Mouse (Mus musculus) MEL-GATA-1-ER (cell line): ENCODE data around the gene Kcnj10.
A peak's percentile ranks its signal among the peaks of the same experiment; 100 is the strongest.

Source experiments
- DNase-seq: peaks from one replicate; pipeline ENCODE4 v3.0.0-alpha.2; 2012; ENCODE audit warnings: low read depth; ENCODE audit errors: extremely low read depth

The Kcnj10 gene

GRCm38 (mm10) chr1:172340729-172341321 lies at the start of gene Kcnj10:
Gene Kcnj10, plus strand, starts transcription at chr1:172341210.
- DNase-seq, result peak; percentile 70

- no peak for DNase-seq
Observed at GRCm38 (mm10) chr1:172292880-172293279, 48.1 kb upstream of the Kcnj10 start.

- no peak for DNase-seq
Observed at GRCm38 (mm10) chr1:172293449-172293848, 47.6 kb upstream of the Kcnj10 start.

- DNase-seq, result no peak
Observed at GRCm38 (mm10) chr1:172295751-172296197, 45.2 kb upstream of the Kcnj10 start.

- DNase-seq, result no peak
Observed at GRCm38 (mm10) chr1:172296816-172297510, 44.0 kb upstream of the Kcnj10 start.

GRCm38 (mm10) chr1:172297611-172298537 lies 43.1 kb upstream of the Kcnj10 start, which contains the start of gene Atp1a2:
Gene Atp1a2, minus strand, starts transcription at chr1:172298064.
- DNase-seq, result no peak

GRCm38 (mm10) chr1:172299528-172299927 lies 41.5 kb upstream of the Kcnj10 start:
- DNase-seq, result no peak

GRCm38 (mm10) chr1:172300247-172300646 lies 40.8 kb upstream of the Kcnj10 start:
- DNase-seq, result no peak

- DNase-seq, result no peak
Observed at GRCm38 (mm10) chr1:172301180-172301579, 39.8 kb upstream of the Kcnj10 start.

- no peak for DNase-seq
Observed at GRCm38 (mm10) chr1:172302311-172302710, 38.7 kb upstream of the Kcnj10 start.

- DNase-seq, result no peak
Observed at GRCm38 (mm10) chr1:172302851-172303250, 38.2 kb upstream of the Kcnj10 start.

GRCm38 (mm10) chr1:172304443-172304842 lies 36.6 kb upstream of the Kcnj10 start:
- DNase-seq, result peak; percentile 71

GRCm38 (mm10) chr1:172305153-172305552 lies 35.9 kb upstream of the Kcnj10 start:
- DNase-seq, result no peak

- DNase-seq, result no peak
Observed at GRCm38 (mm10) chr1:172305635-172306034, 35.4 kb upstream of the Kcnj10 start.

- DNase-seq, result no peak
Observed at GRCm38 (mm10) chr1:172306196-172306595, 34.8 kb upstream of the Kcnj10 start.

- no peak for DNase-seq
Observed at GRCm38 (mm10) chr1:172306885-172307284, 34.1 kb upstream of the Kcnj10 start.

- no peak for DNase-seq
Observed at GRCm38 (mm10) chr1:172307936-172308335, 33.1 kb upstream of the Kcnj10 start.

GRCm38 (mm10) chr1:172308409-172308808 lies 32.6 kb upstream of the Kcnj10 start:
- DNase-seq, result no peak

- DNase-seq, result peak; percentile 80
Observed at GRCm38 (mm10) chr1:172309699-172310398, 31.2 kb upstream of the Kcnj10 start.

- DNase-seq, result peak; percentile 86
Observed at GRCm38 (mm10) chr1:172311248-172311906, 29.6 kb upstream of the Kcnj10 start.
